Mouse (Mus musculus) forelimb bud, embryonic 11.5 days (tissue): ENCODE results near the gene Thrsp.
"Not testable (repeated sequence)": the region's sequence is repeated elsewhere in the genome, so short reads cannot be mapped to it uniquely, and the experiment has no call there.

ENCODE experiments used
- DNase-seq: peaks from one replicate; pipeline ENCODE4 v3.0.0-alpha.2; 2012; ENCODE audit warnings: low read depth, low spot score

Thrsp gene

GRCm38 (mm10) chr7:97416906-97417777 lies at the start of gene Thrsp:
Gene Thrsp, minus strand, starts transcription at chr7:97417730.
- no peak for DNase-seq

- no peak for DNase-seq
Measured at GRCm38 (mm10) chr7:97455577-97455976, 38.0 kb upstream of the Thrsp start.

- no peak for DNase-seq
Measured at GRCm38 (mm10) chr7:97454795-97455194, 37.3 kb upstream of the Thrsp start.

GRCm38 (mm10) chr7:97453141-97453921 lies 35.8 kb upstream of the Thrsp start:
- DNase-seq, result peak; percentile 10

- no peak for DNase-seq
Measured at GRCm38 (mm10) chr7:97452196-97452595, 34.7 kb upstream of the Thrsp start.

GRCm38 (mm10) chr7:97451023-97451422 lies 33.5 kb upstream of the Thrsp start, which contains the start of gene Kctd14:
Gene Kctd14, plus strand, starts transcription at chr7:97451323.
- DNase-seq, result not testable (repeated sequence)

- DNase-seq, result no peak
Measured at GRCm38 (mm10) chr7:97447050-97447531, 29.6 kb upstream of the Thrsp start.

GRCm38 (mm10) chr7:97446171-97446925 lies 28.8 kb upstream of the Thrsp start:
- DNase-seq, result no peak

GRCm38 (mm10) chr7:97438986-97439385 lies 21.5 kb upstream of the Thrsp start:
- DNase-seq, result no peak

GRCm38 (mm10) chr7:97434517-97434916 lies 17.0 kb upstream of the Thrsp start:
- DNase-seq, result no peak

- not testable (repeated sequence) for DNase-seq
Measured at GRCm38 (mm10) chr7:97433517-97433916, 16.0 kb upstream of the Thrsp start.

- DNase-seq, result peak; percentile 36
Measured at GRCm38 (mm10) chr7:97429705-97430104, 12.2 kb upstream of the Thrsp start.

- no peak for DNase-seq
Measured at GRCm38 (mm10) chr7:97427778-97428420, 10.4 kb upstream of the Thrsp start.

GRCm38 (mm10) chr7:97427296-97427695 lies 9.8 kb upstream of the Thrsp start:
- no peak for DNase-seq

GRCm38 (mm10) chr7:97426566-97426965 lies 9.0 kb upstream of the Thrsp start:
- no peak for DNase-seq

- DNase-seq, result peak; percentile 82
Measured at GRCm38 (mm10) chr7:97424621-97425245, 7.2 kb upstream of the Thrsp start.

GRCm38 (mm10) chr7:97423754-97424153 lies 6.2 kb upstream of the Thrsp start:
- DNase-seq, result no peak

- DNase-seq, result no peak
Measured at GRCm38 (mm10) chr7:97420958-97421651, 3.6 kb upstream of the Thrsp start.

- no peak for DNase-seq
Measured at GRCm38 (mm10) chr7:97420406-97420805, 2.9 kb upstream of the Thrsp start.

GRCm38 (mm10) chr7:97419163-97419562 lies 1.6 kb upstream of the Thrsp start:
- DNase-seq, result no peak
